Mouse (Mus musculus) heart, embryonic 12.5 days (tissue): ENCODE results near the gene Hdhd5. TPM values are rescaled to one million over a fixed set of nuclear protein-coding genes. Genes with fewer than 3 reads are reported as not detected.
A peak's percentile ranks its signal among the peaks of the same experiment; 100 is the strongest.

Experiments used
- ATAC-seq: fragments of 200-750 bp; cut with Nextera tagmentation; 2 replicates; pipeline ENCODE4 v1.8.0; 2017; ENCODE audit warnings: moderate TSS enrichment, moderate library complexity; ENCODE audit not compliant: insufficient number of reproducible peaks, low FRiP score
- H3K27ac ChIP-seq: fragments of 300-500 bp; sonication (generic); 2 replicates; pipeline ENCODE4 v1.5.1; 2016; ENCODE audit warnings: mild to moderate bottlenecking, moderate library complexity; ENCODE audit not compliant: poor library complexity, severe bottlenecking
- H3K27me3 ChIP-seq: fragments of 300-500 bp; sonication (generic); replicated peaks from 2 replicates; pipeline ENCODE4 v1.6.1; 2016; ENCODE audit warnings: mild to moderate bottlenecking, moderate library complexity
- H3K36me3 ChIP-seq: fragments of 300-500 bp; sonication (generic); 2 replicates; pipeline ENCODE4 v1.6.1; 2016; ENCODE audit warnings: mild to moderate bottlenecking, moderate library complexity
- H3K4me1 ChIP-seq: fragments of 300-500 bp; sonication (generic); replicated peaks from 2 replicates; pipeline ENCODE4 v1.6.1; 2016; ENCODE audit warnings: mild to moderate bottlenecking
- H3K4me2 ChIP-seq: fragments of 300-500 bp; sonication (generic); 2 replicates; pipeline ENCODE4 v1.6.1; 2016; ENCODE audit warnings: mild to moderate bottlenecking, moderate library complexity
- H3K4me3 ChIP-seq: fragments of 300-500 bp; sonication (generic); 2 replicates; pipeline ENCODE4 v1.5.1; 2016; ENCODE audit warnings: mild to moderate bottlenecking
- H3K9ac ChIP-seq: fragments of 300-500 bp; sonication (generic); 2 replicates; pipeline ENCODE4 v1.6.1; 2016; ENCODE audit warnings: mild to moderate bottlenecking, moderate library complexity
- H3K9me3 ChIP-seq: fragments of 300-500 bp; sonication (generic); replicated peaks from 2 replicates; pipeline ENCODE4 v1.6.1; 2016; ENCODE audit warnings: mild to moderate bottlenecking, moderate library complexity
- WGBS: fragments of 180-500 bp; shearing (Covaris S2); methylation state at CpG from one replicate; pipeline ENCODE4 v1.1.7; 2016; 5-methylcytosine and 5-hydroxymethylcytosine counted together
- polyA plus RNA-seq: library from polyadenylated mRNA; unstranded; fragments of >200 nt; fragmentation: Nextera tagmentation; extraction: Ambion mirVana; gene quantifications from 2 replicates; pipeline ENCODE4 v1.2.1, GENCODE M21; 2016

The Hdhd5 gene
- polyA plus RNA-seq = 16.0 and 17.9 TPM in 2 replicates

- Histone ChIP-seq H3K4me3 (peak within 1 kb of the TSS; percentile 92), H3K9me3 (no peaks in the 10 kb centered on the region), H3K9ac (peak within 1 kb of the TSS; percentile 90), H3K27ac (no peak within 1 kb of the TSS), H3K4me1 (peaks cover 20% of the 10 kb centered on the region), H3K36me3 (peaks cover 4% of the 10 kb centered on the region; the same call in 1 of the 2 replicates), H3K27me3 (no peaks in the 10 kb centered on the region), H3K4me2 (peak within 1 kb of the TSS; percentile 73)
- under 1% methylated on average over 75 of the region's 75 CpGs for WGBS
- ATAC-seq = peak; percentile 98
These were observed at the start of gene Hdhd5 for GRCm38 (mm10) chr6:120531020-120531965. TSS of gene Hdhd5 (minus strand) at chr6:120531319.

- Histone ChIP-seq H3K9ac (peak overlapping the region; percentile 67), H3K36me3 (no peaks in the 10 kb centered on the region), H3K4me2 (peak overlapping the region; percentile 97), H3K27me3 (peaks cover 8% of the 10 kb centered on the region; the same call in 1 of the 2 replicates), H3K4me3 (peak overlapping the region; percentile 57), H3K27ac (no peak overlapping the region), H3K9me3 (no peaks in the 10 kb centered on the region), H3K4me1 (peaks cover 20% of the 10 kb centered on the region)
- WGBS = 3% methylated on average over 1 of the region's 1 CpGs
- 0 out of 2 replicates have a peak, but pooled peaks have one; percentile 15 for ATAC-seq
These were observed 49.5 kb upstream of the Hdhd5 start for GRCm38 (mm10) chr6:120580713-120581015.

GRCm38 (mm10) chr6:120579831-120580712, 49.0 kb upstream of the Hdhd5 start:
- Histone ChIP-seq H3K4me2 (peak overlapping the region; percentile 97), H3K4me3 (peak overlapping the region; percentile 57), H3K27ac (no peak overlapping the region; the same call in 1 of the 2 replicates), H3K27me3 (peaks cover 8% of the 10 kb centered on the region; the same call in 1 of the 2 replicates), H3K9ac (peak overlapping the region; percentile 67), H3K4me1 (peaks cover 20% of the 10 kb centered on the region), H3K9me3 (no peaks in the 10 kb centered on the region), H3K36me3 (no peaks in the 10 kb centered on the region)
- WGBS = under 1% methylated on average over 22 of the region's 23 CpGs
- peak; percentile 92 for ATAC-seq

- Histone ChIP-seq H3K27ac (no peak overlapping the region), H3K4me1 (peaks cover 20% of the 10 kb centered on the region), H3K9ac (peak overlapping the region; percentile 67), H3K4me2 (peak overlapping the region; percentile 97), H3K9me3 (no peaks in the 10 kb centered on the region), H3K27me3 (peaks cover 8% of the 10 kb centered on the region; the same call in 1 of the 2 replicates), H3K4me3 (peak overlapping the region; percentile 57), H3K36me3 (no peaks in the 10 kb centered on the region)
- ATAC-seq = no peak; the same call in 1 of the 2 replicates
- 5% methylated on average over 21 of the region's 21 CpGs for WGBS
These were observed 48.2 kb upstream of the Hdhd5 start for GRCm38 (mm10) chr6:120579110-120579830.

GRCm38 (mm10) chr6:120578471-120578870, 47.4 kb upstream of the Hdhd5 start:
- Histone ChIP-seq H3K9me3 (no peaks in the 10 kb centered on the region), H3K4me2 (peak overlapping the region; percentile 97), H3K9ac (no peak overlapping the region), H3K4me1 (peaks cover 20% of the 10 kb centered on the region), H3K36me3 (no peaks in the 10 kb centered on the region), H3K4me3 (no peak overlapping the region), H3K27me3 (peaks cover 8% of the 10 kb centered on the region; the same call in 1 of the 2 replicates), H3K27ac (no peak overlapping the region)
- WGBS = 48% methylated on average over 5 of the region's 5 CpGs
- no peak for ATAC-seq

- ATAC-seq = no peak
- no peak overlapping the region for H3K4me2 ChIP-seq
- H3K4me1 ChIP-seq = peaks cover 4% of the 10 kb centered on the region; the same call in 1 of the 2 replicates
- no peak overlapping the region for H3K9ac ChIP-seq
- no peaks in the 10 kb centered on the region for H3K36me3 ChIP-seq
- H3K4me3 ChIP-seq = no peak overlapping the region
- WGBS = 46% methylated on average over 1 of the region's 1 CpGs
- no peaks in the 10 kb centered on the region for H3K27me3 ChIP-seq
- H3K27ac ChIP-seq = no peak overlapping the region
- no peaks in the 10 kb centered on the region for H3K9me3 ChIP-seq
These were observed 41.3 kb upstream of the Hdhd5 start for GRCm38 (mm10) chr6:120572372-120572771.

- Histone ChIP-seq H3K4me1 (peaks cover 5% of the 10 kb centered on the region; the same call in 1 of the 2 replicates), H3K4me2 (no peak overlapping the region), H3K36me3 (no peaks in the 10 kb centered on the region), H3K27me3 (no peaks in the 10 kb centered on the region), H3K4me3 (no peak overlapping the region), H3K9me3 (no peaks in the 10 kb centered on the region), H3K9ac (no peak overlapping the region), H3K27ac (no peak overlapping the region)
- 69% methylated on average over 1 of the region's 1 CpGs for WGBS
- ATAC-seq = no peak
These were observed 37.1 kb upstream of the Hdhd5 start for GRCm38 (mm10) chr6:120568257-120568656.

GRCm38 (mm10) chr6:120566911-120567909, 36.1 kb upstream of the Hdhd5 start:
- no peaks in the 10 kb centered on the region for H3K36me3 ChIP-seq
- WGBS = 66% methylated on average over 18 of the region's 18 CpGs
- H3K4me2 ChIP-seq = no peak overlapping the region
- no peak overlapping the region for H3K4me3 ChIP-seq
- ATAC-seq = no peak
- H3K9ac ChIP-seq = no peak overlapping the region
- no peaks in the 10 kb centered on the region for H3K9me3 ChIP-seq
- H3K4me1 ChIP-seq = peaks cover 5% of the 10 kb centered on the region; the same call in 1 of the 2 replicates
- H3K27ac ChIP-seq = no peak overlapping the region
- no peaks in the 10 kb centered on the region for H3K27me3 ChIP-seq

GRCm38 (mm10) chr6:120556641-120557040, 25.5 kb upstream of the Hdhd5 start:
- Histone ChIP-seq H3K4me2 (no peak overlapping the region), H3K4me1 (no peaks in the 10 kb centered on the region), H3K9me3 (no peaks in the 10 kb centered on the region), H3K27me3 (no peaks in the 10 kb centered on the region; the same call in 1 of the 2 replicates), H3K36me3 (no peaks in the 10 kb centered on the region), H3K27ac (no peak overlapping the region), H3K4me3 (no peak overlapping the region), H3K9ac (no peak overlapping the region)
- ATAC-seq = no peak
- WGBS = 79% methylated on average over 8 of the region's 8 CpGs
